Mouse (Mus musculus) CH12.LX (cell line): Measurements from ENCODE around the gene Eps15l1. TPM values are rescaled to one million over a fixed set of nuclear protein-coding genes. Genes with fewer than 3 reads are reported as not detected.

Experiments
- DNase-seq: peaks from one replicate; pipeline ENCODE4 v3.0.0-alpha.2; 2013; ENCODE audit errors: extremely low read depth
- H3K27ac ChIP-seq: 2 replicates; pipeline ENCODE4 v1.5.1; 2012; ENCODE audit warnings: low read depth, mild to moderate bottlenecking, control low read depth, moderate library complexity; ENCODE audit not compliant: insufficient read depth
- H3K27me3 ChIP-seq: replicated peaks from 2 replicates; pipeline ENCODE3; 2012; ENCODE audit warnings: inconsistent platforms
- H3K36me3 ChIP-seq, 2 experiments: replicated peaks in 1 of 2; 2 replicates each; pipeline versions ENCODE3 to v1.6.1; 2012; ENCODE audit warnings: inconsistent platforms in 1 of 2, low read length in 1 of 2, mild to moderate bottlenecking in 1 of 2, mixed read lengths in 1 of 2, moderate library complexity in 1 of 2; ENCODE audit not compliant: control insufficient read depth in 1 of 2, insufficient read depth in 1 of 2
- H3K4me1 ChIP-seq, 2 experiments: 2 replicates each; pipeline ENCODE4 v1.6.1; 2012; ENCODE audit warnings: inconsistent platforms in 1 of 2, moderate library complexity in 1 of 2; ENCODE audit not compliant: insufficient read depth in 2 of 2, control insufficient read depth in 1 of 2
- H3K4me2 ChIP-seq: 2 replicates; pipeline ENCODE4 v1.6.1; 2012; ENCODE audit warnings: low read depth, mild to moderate bottlenecking, control low read depth; ENCODE audit not compliant: poor library complexity, insufficient read depth, severe bottlenecking
- H3K4me3 ChIP-seq, 3 experiments: fragments of 150-350 bp in 1 of 3; sonication (generic) in 1 of 3; replicated peaks in 1 of 3; 2 replicates each; pipeline versions ENCODE3 to v1.5.1; 2011 to 2012; ENCODE audit warnings: low read depth in 2 of 3, low read length in 2 of 3, mild to moderate bottlenecking in 2 of 3, moderate library complexity in 2 of 3, control low read depth in 1 of 3, improper control_type of control experiment in 1 of 3, inconsistent platforms in 1 of 3, mixed read lengths in 1 of 3; ENCODE audit not compliant: poor library complexity in 1 of 3
- H3K79me2 ChIP-seq: replicated peaks from 2 replicates; pipeline ENCODE4 v1.6.1; 2012; ENCODE audit warnings: mild to moderate bottlenecking, moderate library complexity; ENCODE audit not compliant: control insufficient read depth, poor library complexity, insufficient read depth, severe bottlenecking; ENCODE audit errors: extremely low read depth
- H3K9ac ChIP-seq: 2 replicates; pipeline ENCODE4 v1.6.1; 2012; ENCODE audit warnings: low read depth, mild to moderate bottlenecking, control low read depth, moderate library complexity; ENCODE audit not compliant: insufficient read depth
- H3K9me3 ChIP-seq: replicated peaks from 2 replicates; pipeline ENCODE3; 2012; ENCODE audit warnings: low read length, inconsistent platforms, mixed read lengths
- BHLHE40 ChIP-seq: IDR thresholded peaks from 2 replicates; pipeline ENCODE4 v1.6.1; 2011; ENCODE audit warnings: mild to moderate bottlenecking, low read depth, low read length, improper control_type of control experiment
- CHD1 ChIP-seq: IDR thresholded peaks from 2 replicates; pipeline ENCODE4 v1.6.1; 2012; ENCODE audit warnings: low read depth, low read length, improper control_type of control experiment, inconsistent platforms
- CHD2 ChIP-seq: IDR thresholded peaks from 2 replicates; pipeline ENCODE4 v1.6.1; 2011; ENCODE audit warnings: low read length, improper control_type of control experiment
- CTCF ChIP-seq, 2 experiments: IDR thresholded peaks in 1 of 2; conservative IDR thresholded peaks in 1 of 2; 2 replicates each; pipeline ENCODE4 v1.5.1; 2011 to 2012; ENCODE audit warnings: low read depth in 2 of 2, low read length in 2 of 2, improper control_type of control experiment in 1 of 2, inconsistent platforms in 1 of 2, mild to moderate bottlenecking in 1 of 2, moderate library complexity in 1 of 2
- E2F4 ChIP-seq: IDR thresholded peaks from 2 replicates; pipeline ENCODE4 v1.6.1; 2011; ENCODE audit warnings: low read depth, low read length, improper control_type of control experiment; ENCODE audit not compliant: insufficient replicate concordance
- ELF1 ChIP-seq: IDR thresholded peaks from 2 replicates; pipeline ENCODE4 v1.6.1; 2014; ENCODE audit warnings: low read depth, mild to moderate bottlenecking, inconsistent platforms, low read length, improper control_type of control experiment
- EP300 ChIP-seq: IDR thresholded peaks from 2 replicates; pipeline ENCODE4 v1.6.1; 2011; ENCODE audit warnings: low read length, improper control_type of control experiment
- ETS1 ChIP-seq: conservative IDR thresholded peaks from 2 replicates; pipeline ENCODE4 v1.6.1; 2012; ENCODE audit warnings: low read depth, mild to moderate bottlenecking, inconsistent platforms, low read length, improper control_type of control experiment, moderate library complexity
- GABPA ChIP-seq: IDR thresholded peaks from 2 replicates; pipeline ENCODE4 v1.6.1; 2012; ENCODE audit warnings: low read depth, low read length, improper control_type of control experiment, inconsistent platforms; ENCODE audit not compliant: insufficient replicate concordance
- HCFC1 ChIP-seq: IDR thresholded peaks from 2 replicates; pipeline ENCODE4 v1.6.1; 2012; ENCODE audit warnings: low read depth, mild to moderate bottlenecking, inconsistent platforms, low read length, improper control_type of control experiment
- IRF4 ChIP-seq: IDR thresholded peaks from 2 replicates; pipeline ENCODE4 v1.6.1; 2014; ENCODE audit warnings: low read depth, mild to moderate bottlenecking, inconsistent platforms, low read length, improper control_type of control experiment
- JUN ChIP-seq: IDR thresholded peaks from 2 replicates; pipeline ENCODE4 v1.6.1; 2011; ENCODE audit warnings: low read depth, mild to moderate bottlenecking, low read length, improper control_type of control experiment, moderate library complexity; ENCODE audit not compliant: insufficient read depth
- JUND ChIP-seq: conservative IDR thresholded peaks from 2 replicates; pipeline ENCODE4 v1.6.1; 2011; ENCODE audit warnings: low read depth, low read length, improper control_type of control experiment
- KAT2A ChIP-seq: IDR thresholded peaks from 2 replicates; pipeline ENCODE4 v1.6.1; 2012; ENCODE audit warnings: low read length, improper control_type of control experiment, inconsistent platforms; ENCODE audit not compliant: insufficient replicate concordance
- MAFK ChIP-seq: IDR thresholded peaks from 2 replicates; pipeline ENCODE4 v1.6.1; 2011; ENCODE audit warnings: low read length, improper control_type of control experiment; ENCODE audit not compliant: insufficient replicate concordance
- MAX ChIP-seq: IDR thresholded peaks from 2 replicates; pipeline ENCODE4 v1.6.1; 2011; ENCODE audit warnings: low read length, improper control_type of control experiment
- MAZ ChIP-seq: IDR thresholded peaks from 2 replicates; pipeline ENCODE4 v1.6.1; 2012; ENCODE audit warnings: low read depth, mild to moderate bottlenecking, inconsistent platforms, low read length, improper control_type of control experiment, moderate library complexity
- MEF2A ChIP-seq: IDR thresholded peaks from 2 replicates; pipeline ENCODE4 v1.6.1; 2014; ENCODE audit warnings: low read depth, mild to moderate bottlenecking, inconsistent platforms, low read length, improper control_type of control experiment, borderline replicate concordance
- MXI1 ChIP-seq: IDR thresholded peaks from 2 replicates; pipeline ENCODE4 v1.6.1; 2011; ENCODE audit warnings: mild to moderate bottlenecking, low read depth, low read length, improper control_type of control experiment
- MYC ChIP-seq: IDR thresholded peaks from 2 replicates; pipeline ENCODE4 v1.6.1; 2011; ENCODE audit warnings: low read depth, mild to moderate bottlenecking, improper control_type of control experiment, low read length
- NELFE ChIP-seq: IDR thresholded peaks from 2 replicates; pipeline ENCODE4 v1.6.1; 2011; ENCODE audit warnings: low read depth, low read length, improper control_type of control experiment
- NRF1 ChIP-seq: IDR thresholded peaks from 2 replicates; pipeline ENCODE4 v1.6.1; 2014; ENCODE audit warnings: low read depth, mild to moderate bottlenecking, inconsistent platforms, low read length, improper control_type of control experiment, moderate library complexity
- PAX5 ChIP-seq: IDR thresholded peaks from 2 replicates; pipeline ENCODE4 v1.6.1; 2012; ENCODE audit warnings: low read length, inconsistent platforms, mixed read lengths
- POLR2A ChIP-seq: IDR thresholded peaks from 2 replicates; pipeline ENCODE4 v1.6.1; 2011; ENCODE audit warnings: low read depth, mild to moderate bottlenecking, improper control_type of control experiment, low read length
- POLR2AphosphoS2 ChIP-seq: IDR thresholded peaks from 2 replicates; pipeline ENCODE4 v1.6.1; 2011; ENCODE audit warnings: low read depth, low read length, improper control_type of control experiment
- RAD21 ChIP-seq: IDR thresholded peaks from 2 replicates; pipeline ENCODE4 v1.6.1; 2011; ENCODE audit warnings: low read depth, mild to moderate bottlenecking, low read length, improper control_type of control experiment, moderate library complexity
- RCOR1 ChIP-seq: conservative IDR thresholded peaks from 2 replicates; pipeline ENCODE4 v1.6.1; 2012; ENCODE audit warnings: low read depth, mild to moderate bottlenecking, inconsistent platforms, low read length, improper control_type of control experiment
- SIN3A ChIP-seq: IDR thresholded peaks from 2 replicates; pipeline ENCODE4 v1.6.1; 2012; ENCODE audit warnings: low read length, improper control_type of control experiment, inconsistent platforms
- SMC3 ChIP-seq: IDR thresholded peaks from 2 replicates; pipeline ENCODE4 v1.6.1; 2011; ENCODE audit warnings: low read depth, low read length, improper control_type of control experiment
- TBP ChIP-seq: conservative IDR thresholded peaks from 2 replicates; pipeline ENCODE4 v1.6.1; 2011; ENCODE audit warnings: low read depth, low read length, improper control_type of control experiment
- TCF12 ChIP-seq: IDR thresholded peaks from 2 replicates; pipeline ENCODE4 v1.6.1; 2014; ENCODE audit warnings: low read depth, mild to moderate bottlenecking, inconsistent platforms, low read length, improper control_type of control experiment
- UBTF ChIP-seq: IDR thresholded peaks from 2 replicates; pipeline ENCODE4 v1.6.1; 2012; ENCODE audit warnings: low read depth, mild to moderate bottlenecking, inconsistent platforms, low read length, improper control_type of control experiment, moderate library complexity
- USF1 ChIP-seq: IDR thresholded peaks from 2 replicates; pipeline ENCODE4 v1.6.1; 2014; ENCODE audit warnings: low read depth, mild to moderate bottlenecking, inconsistent platforms, low read length, improper control_type of control experiment
- USF2 ChIP-seq: conservative IDR thresholded peaks from 2 replicates; pipeline ENCODE4 v1.6.1; 2011; ENCODE audit warnings: low read depth, low read length, improper control_type of control experiment
- ZC3H11A ChIP-seq: IDR thresholded peaks from 2 replicates; pipeline ENCODE4 v1.6.1; 2012; ENCODE audit warnings: low read depth, mild to moderate bottlenecking, inconsistent platforms, low read length, improper control_type of control experiment
- ZKSCAN1 ChIP-seq: IDR thresholded peaks from 2 replicates; pipeline ENCODE4 v1.6.1; 2012; ENCODE audit warnings: low read depth, inconsistent platforms, low read length, improper control_type of control experiment, borderline replicate concordance
- ZMIZ1 ChIP-seq: IDR thresholded peaks from 2 replicates; pipeline ENCODE4 v1.6.1; 2012; ENCODE audit warnings: low read depth, mild to moderate bottlenecking, inconsistent platforms, low read length, improper control_type of control experiment
- ZNF384 ChIP-seq: IDR thresholded peaks from 2 replicates; pipeline ENCODE4 v1.6.1; 2012; ENCODE audit warnings: low read depth, low read length, improper control_type of control experiment, inconsistent platforms
- dilution Hi-C: fragments of 300-500 bp; cut with MboI; formaldehyde crosslinking; loops from 2 replicates; pipeline ENCODE4 v1.14.3; 2020; ENCODE audit warnings: low sequenced_read_pairs; ENCODE audit not compliant: extremely low pct_unique_long_range_greater_than_20kb, extremely low pct_ligation_motif_present
- in situ Hi-C: fragments of 300-500 bp; cut with MboI; formaldehyde crosslinking; loops from 3 replicates; pipeline ENCODE4 v1.14.3; 2019; ENCODE audit warnings: low sequenced_read_pairs, low pct_ligation_motif_present, low pct_unique_long_range_greater_than_20kb, mixed read lengths
- polyA plus RNA-seq: library from polyadenylated mRNA; unstranded; fragments of >175 nt; gene quantifications from 2 replicates; pipeline ENCODE4 v1.2.1, GENCODE M21; 2012; ENCODE audit warnings: low read depth; ENCODE audit not compliant: insufficient read length
- total RNA-seq, 2 experiments: library from RNA; depleted of rRNA; stranded (reverse); fragments of 300-350 nt in 1 of 2; fragments of >200 nt in 1 of 2; gene quantifications; 2 replicates each; pipeline ENCODE4 v1.2.3; 2012 to 2014

The Eps15l1 gene
- total and polyA plus RNA-seq, 3 experiments, result 21.7 to 49.4 (median 25.6) TPM

DNA sequence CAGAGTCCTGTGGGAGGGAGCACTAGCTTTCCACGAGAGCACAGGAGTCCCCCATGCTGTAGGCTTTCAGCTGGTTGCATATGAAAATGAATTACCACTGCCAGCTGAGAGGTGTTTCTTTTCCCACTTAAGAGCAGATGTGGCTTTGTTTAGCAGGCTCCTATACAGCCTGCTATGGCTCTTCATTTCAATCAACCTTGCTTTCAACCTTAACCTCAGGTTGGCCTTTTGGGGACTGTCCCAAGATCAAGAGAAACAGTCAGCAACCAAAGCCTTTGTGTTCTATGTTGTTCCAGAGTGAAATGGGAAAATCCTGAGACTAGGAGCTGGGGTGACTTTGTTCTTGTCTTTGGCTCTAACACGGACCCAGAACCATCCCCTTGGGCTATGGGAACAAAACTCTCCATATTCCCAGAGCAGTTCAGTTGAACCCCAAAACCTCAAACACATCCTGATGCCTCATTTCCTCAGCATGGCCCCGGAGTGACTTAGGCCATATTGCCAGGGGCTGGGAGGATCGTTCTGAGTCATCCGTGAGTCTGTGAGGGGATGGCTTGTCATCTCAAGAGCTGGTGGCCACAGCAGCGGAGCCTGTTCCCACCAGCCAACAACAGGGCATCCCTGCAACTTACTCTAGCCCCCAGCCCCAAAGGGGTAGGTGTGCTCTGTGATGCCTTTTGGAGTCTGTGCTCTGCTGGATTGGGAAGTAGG lies 90.3 kb downstream of the Eps15l1 start:
- Histone ChIP-seq H3K27me3 (no peaks in the 10 kb centered on the region), H3K4me1 (peaks cover 18 to 27% of the 10 kb centered on the region in 2 experiments), H3K79me2 (no peaks in the 10 kb centered on the region), H3K4me2 (peak overlapping the region; percentile 61), H3K9me3 (no peaks in the 10 kb centered on the region), H3K27ac (no peak overlapping the region), H3K9ac (no peak overlapping the region), H3K4me3 (no peak overlapping the region), H3K36me3 (peaks cover 0 to 8% of the 10 kb centered on the region in 2 experiments)
- DNase-seq, result peak; percentile 85
- dilution Hi-C loops (no loop called here), in situ Hi-C loops (no loop called here)
- TF ChIP-seq ZC3H11A, result no peak
- TF ChIP-seq KAT2A, result 0 out of 2 replicates have a peak, but pooled peaks have one; percentile 28
- TF ChIP-seq CHD2, result peak; percentile 68
- no peak for TF ChIP-seq TBP
- no peak for TF ChIP-seq USF1
- TF ChIP-seq UBTF, result no peak
- no peak for TF ChIP-seq CHD1
- TF ChIP-seq MEF2A, result peak; percentile 78; the same call in 1 of the 2 replicates
- no peak; the same call in 1 of the 2 replicates for TF ChIP-seq MYC
- TF ChIP-seq MAFK, result peak; percentile 67; the same call in 1 of the 2 replicates
- no peak; the same call in 1 of the 2 replicates for TF ChIP-seq RAD21
- no peak for TF ChIP-seq GABPA
- TF ChIP-seq MAZ, result 0 out of 2 replicates have a peak, but pooled peaks have one; percentile 53
- TF ChIP-seq ELF1, result no peak; the same call in 1 of the 2 replicates
- no peak for TF ChIP-seq NELFE
- TF ChIP-seq JUND, result peak; percentile 79
- no peak for TF ChIP-seq E2F4
- no peak for TF ChIP-seq POLR2A
- no peak for TF ChIP-seq POLR2AphosphoS2
- TF ChIP-seq ZMIZ1, result no peak
- no peak; the same call in 1 of the 2 replicates for TF ChIP-seq HCFC1
- TF ChIP-seq NRF1, result 0 out of 2 replicates have a peak, but pooled peaks have one; percentile 24
- TF ChIP-seq EP300, result peak; percentile 93
- TF ChIP-seq MAX, result peak; percentile 26; the same call in 1 of the 2 replicates
- TF ChIP-seq RCOR1, result peak; percentile 89
- TF ChIP-seq ZKSCAN1, result no peak; the same call in 1 of the 2 replicates
- peak; percentile 85 for TF ChIP-seq ETS1
- peak; percentile 80 for TF ChIP-seq SIN3A
- TF ChIP-seq CTCF (conservative IDR thresholded peaks at IDR 0.05 in 1 of 2, IDR thresholded peaks at IDR 0.05 in 1 of 2; ENCODE audit: low read depth in 2 of 2, low read length in 2 of 2), result no peak
- no peak for TF ChIP-seq PAX5
- peak; percentile 62 for TF ChIP-seq MXI1
- no peak for TF ChIP-seq USF2
- peak; percentile 77 for TF ChIP-seq JUN
- peak; percentile 78 for TF ChIP-seq TCF12
- peak; percentile 38; the same call in 1 of the 2 replicates for TF ChIP-seq ZNF384
- TF ChIP-seq SMC3, result peak; percentile 5; the same call in 1 of the 2 replicates
- peak; percentile 98 for TF ChIP-seq IRF4
- TF ChIP-seq BHLHE40, result peak; percentile 79
